Mouse (Mus musculus) liver, embryonic 14.5 days (tissue): ENCODE results near the gene Usp46.

ENCODE experiments used
- CTCF ChIP-seq: IDR thresholded peaks from 2 replicates; pipeline ENCODE4 v1.5.1; 2016; ENCODE audit warnings: antibody characterized with exemption, low read depth, control low read depth
- EP300 ChIP-seq: IDR thresholded peaks from 2 replicates; pipeline ENCODE4 v1.6.1; 2016; ENCODE audit warnings: antibody characterized with exemption, low read depth

GRCm38 (mm10) chr5:74017488-74017887, 50.7 kb downstream of the Usp46 start:
- TF ChIP-seq CTCF (no peak), EP300 (no peak)
